Mouse (Mus musculus) ES-CJ7 (cell line): ENCODE data around the gene Gm12184.
"Not testable (repeated sequence)": the region's sequence is repeated elsewhere in the genome, so short reads cannot be mapped to it uniquely, and the experiment has no call there.

Experiments
- DNase-seq: peaks from one replicate; pipeline ENCODE4 v3.0.0; 2011; ENCODE audit warnings: low read depth, low spot score

The Gm12184 gene

DNA sequence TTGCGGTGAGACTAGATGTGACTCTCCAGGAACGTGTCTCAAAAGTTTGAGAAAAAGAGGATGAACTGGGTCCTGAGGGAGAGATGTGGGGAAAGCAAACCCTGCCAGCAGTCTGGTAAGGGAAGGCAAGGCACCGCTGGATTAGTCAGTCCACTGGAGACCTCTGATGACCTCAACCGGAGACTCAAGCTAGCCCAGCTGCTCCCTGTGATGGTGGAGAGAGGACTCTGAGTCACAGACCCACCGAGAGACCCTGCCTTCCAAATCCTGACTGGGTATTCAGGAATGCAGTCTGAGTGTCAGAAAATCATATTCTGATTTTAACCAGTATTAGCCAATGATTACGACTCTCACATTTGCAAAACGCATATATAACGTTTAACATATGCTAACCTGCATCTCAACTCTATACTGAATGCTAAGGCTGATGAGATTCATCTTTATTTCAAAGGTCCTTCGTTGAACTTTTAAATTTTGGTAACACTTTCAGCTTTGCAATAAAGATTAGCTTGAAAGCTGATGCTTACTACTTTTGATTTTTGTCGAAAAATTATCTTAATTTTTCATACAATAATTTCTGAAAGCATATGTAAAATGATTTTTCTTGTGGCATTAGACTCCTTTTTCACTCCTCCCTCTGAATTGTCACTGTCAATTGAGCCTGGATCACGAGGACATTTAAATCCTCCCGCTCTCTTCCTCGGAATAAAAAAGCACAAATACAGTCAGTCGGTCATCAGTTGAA is 3.5 kb downstream of the Gm12184 start:
- DNase-seq, result no peak

DNA sequence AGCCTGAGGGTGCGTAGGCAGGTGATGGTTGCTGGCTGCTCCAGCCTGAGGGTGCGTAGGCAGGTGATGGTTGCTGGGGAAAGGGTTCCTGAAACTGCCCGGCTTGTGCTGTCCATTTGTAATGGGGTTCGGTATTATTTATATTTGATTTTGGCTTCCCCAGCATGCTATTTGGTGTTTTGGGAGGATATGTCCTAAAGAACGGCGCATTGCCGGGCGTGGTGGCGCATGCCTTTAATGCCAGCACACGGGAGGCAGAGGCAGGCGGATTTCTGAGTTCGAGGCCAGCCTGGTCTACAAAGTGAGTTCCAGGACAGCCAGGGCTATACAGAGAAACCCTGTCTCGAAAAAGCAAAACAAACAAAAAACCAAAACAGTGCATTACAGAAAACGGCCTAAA is 5.2 kb downstream of the Gm12184 start:
- DNase-seq, result not testable (repeated sequence)

DNA sequence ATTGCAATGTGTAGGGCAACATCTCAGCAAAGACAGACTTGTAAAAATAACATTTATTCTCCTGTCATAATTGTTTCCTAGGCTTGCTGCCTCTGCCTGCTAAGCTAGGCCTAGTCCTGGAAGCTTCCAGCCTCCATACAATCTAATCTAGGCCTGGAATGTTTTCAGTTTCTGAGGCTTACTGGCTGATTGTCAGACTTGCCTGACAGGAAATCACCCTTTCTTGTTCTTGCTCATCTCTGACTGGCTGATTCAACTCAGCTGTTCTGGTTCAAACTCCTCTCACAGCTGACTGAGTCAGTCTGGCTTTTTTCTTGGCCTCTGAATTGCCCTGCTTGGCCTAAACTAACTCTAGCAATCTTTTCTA is 6.2 kb downstream of the Gm12184 start:
- no peak for DNase-seq

DNA sequence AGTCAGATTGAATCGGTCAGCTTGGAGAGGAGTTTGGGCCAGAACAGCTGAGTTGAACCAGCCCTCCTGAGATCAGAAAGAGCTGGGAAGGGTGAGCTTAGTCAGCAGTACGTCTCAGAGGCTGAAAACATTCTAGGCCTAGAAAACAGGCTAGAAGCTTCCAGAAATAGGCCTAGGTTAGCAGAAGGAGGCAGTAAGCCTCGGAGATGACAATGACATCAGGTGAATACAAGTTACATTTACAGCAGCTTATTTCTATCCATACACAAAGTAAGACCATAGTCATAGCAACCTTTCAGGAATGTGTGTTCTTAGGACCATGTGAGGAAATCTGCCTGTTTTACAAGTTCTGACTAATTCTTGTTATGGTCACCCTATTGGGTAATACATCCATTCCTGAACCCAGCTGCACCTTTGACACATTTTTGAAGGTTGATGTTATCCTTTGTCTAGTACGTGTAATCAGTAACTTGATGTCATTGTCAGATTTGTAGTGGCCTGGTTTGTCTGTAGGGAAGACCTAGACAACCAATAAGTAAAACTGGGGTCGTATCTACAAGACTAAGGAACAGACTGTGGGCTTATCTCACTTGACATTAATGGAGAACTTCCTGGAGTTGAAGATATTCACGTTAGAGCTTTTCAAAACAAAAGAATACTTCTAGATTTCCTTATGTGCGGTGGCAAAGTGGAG is 6.7 kb downstream of the Gm12184 start:
- no peak for DNase-seq

DNA sequence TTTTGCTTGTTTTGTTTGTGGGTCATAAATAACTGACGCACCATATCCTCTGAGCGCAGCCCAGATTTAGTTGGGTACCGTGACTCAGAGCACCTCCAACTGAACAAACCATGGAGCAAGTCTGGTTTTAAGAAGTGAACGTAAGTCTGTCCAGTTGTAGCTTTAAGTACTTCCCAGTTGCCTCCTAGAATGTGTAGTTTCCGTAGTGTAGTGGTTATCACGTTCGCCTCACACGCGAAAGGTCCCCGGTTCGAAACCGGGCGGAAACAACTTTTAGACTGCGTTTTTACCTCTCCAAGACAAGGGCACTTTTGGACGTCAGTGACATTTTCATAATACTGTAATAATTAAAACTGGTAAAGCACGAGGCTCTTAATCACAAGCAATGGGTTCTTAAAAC is 8.1 kb downstream of the Gm12184 start:
- peak; percentile 91 for DNase-seq

DNA sequence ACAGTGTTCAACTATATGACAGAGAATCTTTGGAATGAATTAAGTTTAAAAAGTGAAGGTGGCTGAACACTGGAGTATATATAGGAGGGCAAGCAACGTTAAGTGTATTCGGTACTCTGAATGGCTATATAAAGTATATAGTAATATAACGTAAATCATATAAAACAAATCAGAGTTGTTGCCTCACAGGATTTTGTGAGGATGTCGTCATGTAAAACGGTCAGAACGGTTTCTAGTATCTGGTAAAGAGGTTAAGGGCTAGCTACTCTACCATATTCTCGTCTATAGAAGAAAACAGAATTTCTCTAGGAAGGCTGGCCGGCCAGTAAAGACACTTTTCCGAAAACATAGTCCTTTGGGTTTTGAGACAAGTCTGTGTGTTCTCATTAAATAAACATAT is 8.7 kb downstream of the Gm12184 start:
- no peak for DNase-seq

DNA sequence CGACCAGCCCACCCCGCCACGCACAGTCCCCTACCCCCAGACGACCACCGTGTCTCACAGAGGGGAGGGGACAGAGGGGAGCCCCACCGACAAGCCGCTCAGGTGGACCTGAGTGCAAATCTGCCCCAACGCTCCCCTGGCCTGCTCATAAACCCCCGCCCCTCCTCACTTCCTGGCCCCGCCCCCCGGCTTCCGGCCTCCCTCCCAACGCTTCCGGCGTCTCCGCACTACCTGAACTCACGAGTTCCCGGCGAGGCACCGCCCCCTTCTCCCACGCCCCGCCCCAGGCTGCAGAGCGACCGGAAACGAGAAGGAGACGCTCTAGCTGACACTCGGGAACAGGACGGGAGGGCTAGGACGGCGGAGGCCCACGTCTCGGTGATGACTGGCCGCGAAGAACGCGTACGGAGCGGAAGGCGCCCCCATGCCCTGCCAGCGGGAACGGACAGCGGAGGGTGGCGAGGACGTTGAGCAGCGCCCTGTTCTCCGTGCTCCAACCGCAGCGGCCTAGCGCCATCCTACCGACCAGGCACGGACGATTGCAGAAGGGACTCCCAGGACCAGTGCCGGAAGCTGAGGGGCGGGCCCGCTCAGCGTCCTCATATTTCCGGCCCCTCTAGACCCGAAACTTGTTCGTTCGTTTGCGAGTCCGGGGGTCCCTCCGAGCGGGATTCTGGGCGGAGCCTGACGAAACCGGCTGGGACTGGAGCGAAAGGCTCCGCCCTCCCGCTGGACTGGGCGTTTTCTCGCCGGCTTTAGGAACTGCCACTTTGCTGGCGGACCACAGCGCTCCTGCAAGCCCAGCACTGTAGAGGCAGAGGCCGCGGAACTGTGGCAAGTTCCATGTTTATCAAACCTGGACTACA is 9.4 kb downstream of the Gm12184 start, which contains the start of gene Trim41:
Gene Trim41 (minus strand): TSS at position 554 of the 866 bp plus-strand sequence.
- DNase-seq, result peak; percentile 99

DNA sequence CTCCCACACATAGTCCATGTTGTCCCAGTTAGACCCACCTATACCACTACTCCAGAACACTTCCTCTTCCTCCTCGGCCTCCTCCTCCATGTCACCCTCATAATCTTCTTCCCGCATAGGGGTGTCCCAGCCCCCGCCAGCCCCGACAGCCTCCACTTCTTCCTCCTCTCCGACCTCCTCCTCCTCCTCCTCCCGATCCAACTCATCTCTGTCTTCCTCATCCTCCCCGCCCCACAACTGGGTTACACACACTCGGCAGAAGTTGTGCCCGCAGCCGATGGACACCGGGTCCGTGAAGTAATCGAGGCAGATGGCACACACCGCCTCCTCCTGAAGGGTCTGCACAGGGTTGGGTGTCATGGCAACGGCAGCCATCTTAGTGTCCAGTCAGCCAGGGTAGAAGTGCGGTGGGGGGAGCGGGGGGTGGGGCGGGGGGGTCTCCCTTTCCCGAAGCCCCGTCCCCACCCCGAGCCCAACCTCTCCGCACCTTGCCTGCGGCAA is 10.1 kb downstream of the Gm12184 start:
- DNase-seq, result peak; percentile 68

DNA sequence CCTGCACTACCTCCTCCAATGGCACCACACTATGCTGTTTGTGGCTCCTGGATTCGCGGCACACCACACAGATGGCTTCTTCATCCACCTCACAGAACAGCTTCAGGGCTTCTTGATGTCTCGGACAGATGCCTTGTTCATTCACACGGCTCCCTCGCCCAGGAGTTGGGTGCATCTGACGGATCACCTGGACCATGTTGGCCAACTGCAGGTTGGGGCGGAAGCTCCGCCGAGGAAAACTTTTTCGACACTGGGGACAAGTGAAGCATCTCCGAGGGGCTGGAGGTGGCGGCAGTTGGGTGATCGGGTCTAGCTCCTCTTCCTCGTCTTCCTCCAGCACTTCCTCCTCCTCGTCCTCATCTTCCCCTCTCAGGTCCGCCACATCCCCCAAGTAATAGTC is 10.6 kb downstream of the Gm12184 start:
- no peak for DNase-seq

DNA sequence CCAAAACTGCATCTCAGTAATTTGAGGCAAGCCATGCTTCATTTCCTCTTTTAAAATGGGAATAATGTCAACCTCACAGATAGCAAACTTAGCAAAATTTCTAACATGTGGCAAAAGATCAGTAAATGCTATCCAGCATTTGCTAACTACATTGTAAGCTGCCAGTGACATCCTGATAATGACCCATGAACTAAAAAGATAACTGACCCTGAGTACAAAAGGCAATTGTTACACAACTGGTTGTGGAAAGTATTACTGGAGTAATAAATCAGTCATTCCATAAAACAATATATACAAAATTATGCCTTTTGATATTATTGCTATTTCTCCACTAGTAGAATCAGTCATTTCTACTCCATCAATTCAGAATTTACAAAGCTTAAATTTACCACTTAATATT is 12.7 kb downstream of the Gm12184 start:
- DNase-seq, result no peak

DNA sequence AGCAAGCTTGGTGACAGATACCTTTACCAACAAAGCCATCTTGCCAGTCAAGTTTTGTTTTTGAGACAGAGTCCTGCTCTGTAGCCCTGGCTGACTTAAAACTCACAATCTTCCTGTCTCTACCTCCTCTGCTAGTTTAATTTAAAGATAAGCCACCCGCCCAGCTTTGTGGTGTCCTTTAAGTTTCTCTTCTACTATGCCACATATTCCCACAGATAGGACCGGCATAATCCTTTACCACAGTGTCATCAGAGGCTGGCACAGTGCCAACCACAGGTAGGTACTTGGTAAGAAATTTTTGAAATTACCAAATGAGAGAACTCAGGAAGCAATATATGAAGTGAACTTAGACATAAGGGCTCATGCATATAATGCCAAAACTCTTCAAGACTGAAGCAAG is 16.3 kb downstream of the Gm12184 start:
- DNase-seq, result no peak

DNA sequence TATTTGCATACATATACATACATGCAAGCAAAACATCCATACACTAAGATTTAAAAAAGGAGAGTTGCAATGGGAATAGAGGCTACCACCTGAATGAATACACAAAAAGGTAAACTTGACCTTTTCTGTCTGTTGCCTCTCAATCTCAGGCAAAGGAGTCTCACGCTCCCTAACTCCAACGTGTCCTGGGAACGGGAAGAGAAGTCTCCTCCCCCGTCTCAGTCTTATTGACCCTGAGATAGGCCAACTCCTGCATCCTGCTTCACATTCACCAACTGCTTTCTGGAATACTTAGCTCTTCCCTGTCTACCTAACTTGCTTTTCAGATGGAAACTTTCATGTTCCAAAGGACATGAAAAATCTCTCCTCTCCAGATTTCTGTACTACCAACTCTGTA is 17.0 kb downstream of the Gm12184 start:
- DNase-seq, result no peak

DNA sequence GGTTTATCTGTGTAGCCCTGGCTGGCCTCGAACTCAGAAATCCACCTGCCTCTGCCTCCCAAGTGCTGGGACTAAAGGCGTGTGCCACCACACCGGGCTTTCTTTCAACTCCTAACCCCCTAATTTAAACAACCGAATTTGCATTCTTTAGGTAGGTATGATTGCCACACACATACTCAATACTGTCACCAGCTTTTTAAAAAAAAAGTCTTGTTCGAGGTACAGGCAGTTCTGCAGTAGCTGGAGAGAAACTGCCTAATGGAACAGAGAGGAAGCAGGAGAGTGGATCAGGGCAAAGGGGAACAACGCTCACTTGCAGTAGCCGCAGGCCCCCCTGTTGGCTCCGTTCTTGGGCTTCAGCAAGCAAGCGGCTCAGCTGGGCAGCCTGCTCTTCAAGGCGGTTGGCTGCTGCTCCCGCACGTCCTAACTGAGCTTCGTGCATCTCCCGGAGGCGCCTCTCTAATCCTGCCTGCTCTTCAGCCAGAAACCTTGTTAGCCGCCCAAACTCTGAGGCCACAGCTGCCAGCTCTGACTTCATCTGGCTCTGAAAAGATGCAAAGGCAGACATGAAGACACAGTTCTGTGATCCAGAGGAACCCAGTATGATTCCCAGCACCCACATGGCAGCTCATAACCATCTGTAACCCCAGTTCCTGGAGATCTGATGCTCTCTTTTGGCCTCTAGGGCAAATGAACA is 17.6 kb downstream of the Gm12184 start:
- no peak for DNase-seq

DNA sequence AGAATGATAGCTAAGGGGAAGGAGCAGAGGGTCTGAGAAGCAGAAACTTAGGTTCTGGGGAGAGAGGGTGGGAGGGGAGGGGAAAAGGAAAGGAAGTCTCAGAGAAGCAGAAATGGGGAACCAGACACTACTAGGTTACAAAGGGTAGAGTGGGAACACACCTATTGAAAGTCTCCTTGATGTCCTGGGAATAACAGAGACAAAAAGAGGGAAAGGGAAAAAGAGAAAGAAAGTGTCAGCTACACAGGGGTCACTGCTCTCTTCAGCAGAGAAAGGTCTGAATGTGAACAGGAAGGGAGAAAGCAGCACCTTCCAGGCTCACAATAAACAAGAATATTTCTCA is 18.2 kb downstream of the Gm12184 start:
- no peak for DNase-seq

DNA sequence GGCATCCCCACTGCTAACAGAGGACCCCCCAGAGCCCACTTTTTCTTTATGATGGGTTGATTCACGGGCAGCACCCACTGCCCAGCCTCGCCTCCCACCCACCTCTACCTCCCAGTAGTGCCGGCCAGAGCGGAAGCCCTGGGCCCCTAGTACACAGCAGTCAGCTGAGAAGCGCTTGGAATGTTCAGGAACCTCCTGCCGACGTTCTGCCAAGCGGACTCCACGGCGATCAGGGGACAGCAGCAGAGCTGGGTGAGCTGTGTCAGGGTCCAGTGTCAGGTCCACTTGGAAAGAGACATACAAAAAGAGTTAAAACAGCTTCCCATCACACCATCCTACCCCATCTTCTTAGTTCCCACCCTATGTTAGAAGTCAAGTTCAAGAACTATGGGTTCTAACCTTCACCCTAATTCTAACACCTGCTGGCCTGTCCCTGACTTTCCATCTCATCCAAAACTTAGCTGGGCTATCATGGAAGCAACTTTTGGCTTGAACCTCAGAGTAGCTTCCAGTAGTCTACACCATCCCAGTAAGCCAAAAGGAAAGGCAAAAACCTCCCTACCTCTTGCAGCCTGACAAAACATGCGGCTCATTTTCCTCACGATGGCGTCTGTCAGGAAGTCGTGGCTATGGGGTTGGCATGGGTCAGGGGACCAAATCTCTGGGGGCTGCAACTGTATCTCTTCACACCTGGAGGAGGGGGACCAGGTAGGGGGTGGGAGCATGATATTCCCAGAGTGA is 18.7 kb downstream of the Gm12184 start:
- no peak for DNase-seq

DNA sequence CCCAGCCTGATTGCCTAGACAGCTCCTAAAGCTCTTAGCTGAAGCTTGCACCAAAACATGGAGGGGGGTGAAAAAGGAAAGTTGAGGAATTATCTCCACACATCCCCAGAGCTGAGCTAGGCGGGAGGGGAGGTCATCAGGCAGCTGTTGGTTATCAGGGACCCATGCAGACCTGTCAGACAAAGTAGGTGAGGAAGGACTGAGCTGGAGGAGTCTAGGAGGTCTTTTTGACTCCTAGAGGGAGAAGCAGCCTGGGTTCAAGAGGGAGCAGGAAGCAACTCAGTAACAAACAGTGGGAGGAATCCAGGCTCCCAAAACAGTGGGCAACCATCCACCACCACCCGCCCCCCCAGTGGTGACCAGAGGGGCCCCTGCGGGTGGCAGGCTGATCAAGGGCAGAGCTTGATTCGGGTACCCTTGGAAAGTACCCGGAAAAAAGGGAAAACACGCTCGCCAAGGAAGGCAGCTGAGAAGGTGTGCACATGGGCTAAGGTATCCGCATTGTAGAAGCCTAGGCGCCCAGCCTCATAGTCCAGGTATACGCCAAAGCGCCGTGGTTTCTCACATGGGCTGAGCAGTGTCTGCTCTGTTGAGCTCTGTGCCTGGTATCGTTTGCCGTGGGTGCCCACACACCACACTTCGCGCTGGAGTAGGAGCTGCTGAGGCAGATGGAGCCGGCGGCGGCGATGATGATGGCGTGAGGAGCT is 19.4 kb downstream of the Gm12184 start:
- peak; percentile 59 for DNase-seq

DNA sequence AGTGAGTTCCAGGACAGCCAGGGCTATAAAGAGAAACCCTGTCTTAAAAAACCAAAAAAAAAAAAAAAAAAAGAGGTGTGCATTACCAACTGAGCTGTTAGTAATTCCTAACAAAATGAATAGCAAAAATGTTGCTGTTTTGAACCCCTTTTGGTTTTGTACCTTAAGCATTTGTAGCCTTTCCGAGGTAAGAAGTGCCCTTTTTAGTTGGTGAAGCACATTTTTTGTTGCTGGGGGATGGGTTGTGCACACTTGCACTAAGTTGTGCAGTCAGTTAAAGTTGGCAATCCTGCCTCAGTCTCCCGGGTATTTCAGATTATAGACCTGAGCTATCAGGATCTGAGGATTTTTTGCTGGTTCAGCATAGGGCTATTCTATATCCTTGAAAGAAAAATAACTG is 21.5 kb downstream of the Gm12184 start:
- no peak for DNase-seq

DNA sequence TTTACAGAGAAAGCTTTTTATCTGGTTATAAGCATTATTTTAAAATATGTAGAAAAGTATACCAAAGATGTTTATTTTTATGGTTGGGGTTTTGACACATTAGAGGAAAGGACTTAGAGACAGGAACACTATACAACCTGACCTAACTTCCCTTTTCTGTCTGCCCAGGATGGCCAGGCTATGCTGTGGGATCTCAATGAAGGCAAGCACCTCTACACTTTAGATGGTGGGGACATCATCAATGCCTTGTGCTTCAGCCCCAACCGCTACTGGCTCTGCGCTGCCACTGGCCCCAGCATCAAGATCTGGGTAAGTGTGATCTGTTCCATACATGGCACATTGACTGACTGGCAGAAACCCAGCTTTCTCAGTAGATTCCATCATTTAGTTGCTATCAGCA is 22.5 kb downstream of the Gm12184 start:
- no peak for DNase-seq

DNA sequence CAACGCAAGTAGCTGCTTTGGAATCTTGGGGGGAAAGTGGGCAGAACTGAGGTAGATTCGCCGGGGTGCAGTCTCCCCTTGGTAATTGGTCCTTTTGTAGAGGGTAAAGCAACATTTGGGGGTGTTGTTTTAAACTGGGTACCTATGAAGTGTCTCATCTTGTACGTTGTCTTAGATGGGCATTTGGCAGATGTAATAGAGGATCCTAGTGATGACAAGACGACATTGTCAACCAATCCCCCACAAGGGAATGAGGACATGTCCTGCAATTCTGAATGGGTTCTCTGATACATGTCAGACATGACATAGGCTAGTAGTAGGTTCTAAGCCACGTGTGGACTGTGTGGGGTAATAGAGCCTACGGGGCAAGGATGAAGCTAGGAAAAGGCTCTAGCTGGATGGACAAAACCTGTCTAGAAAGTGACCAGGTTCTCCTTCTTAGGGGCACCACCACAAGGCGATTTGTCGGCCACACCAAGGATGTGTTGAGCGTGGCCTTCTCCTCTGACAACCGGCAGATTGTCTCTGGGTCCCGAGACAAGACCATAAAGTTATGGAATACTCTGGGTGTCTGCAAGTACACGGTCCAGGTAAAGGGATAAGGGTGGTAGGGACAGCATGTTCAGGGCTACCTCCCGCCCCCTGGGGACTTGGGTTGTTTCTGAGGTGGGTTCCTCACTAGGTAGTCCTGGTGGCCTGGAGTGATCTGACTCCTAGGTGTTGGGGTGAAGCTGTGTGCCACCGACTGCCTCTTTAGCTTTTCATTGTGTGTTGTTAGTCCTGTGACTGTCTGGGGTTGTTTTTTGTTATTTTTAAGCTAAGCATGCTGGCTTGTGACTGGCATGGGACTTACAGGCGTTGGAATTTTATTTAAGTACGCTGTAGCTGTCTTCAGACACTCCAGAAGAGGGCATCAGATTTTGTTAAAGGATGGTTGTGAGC is 24.4 kb downstream of the Gm12184 start:
- no peak for DNase-seq
